ENCODE assay signal across 14 mouse cellular contexts in the genomic region with DNA sequence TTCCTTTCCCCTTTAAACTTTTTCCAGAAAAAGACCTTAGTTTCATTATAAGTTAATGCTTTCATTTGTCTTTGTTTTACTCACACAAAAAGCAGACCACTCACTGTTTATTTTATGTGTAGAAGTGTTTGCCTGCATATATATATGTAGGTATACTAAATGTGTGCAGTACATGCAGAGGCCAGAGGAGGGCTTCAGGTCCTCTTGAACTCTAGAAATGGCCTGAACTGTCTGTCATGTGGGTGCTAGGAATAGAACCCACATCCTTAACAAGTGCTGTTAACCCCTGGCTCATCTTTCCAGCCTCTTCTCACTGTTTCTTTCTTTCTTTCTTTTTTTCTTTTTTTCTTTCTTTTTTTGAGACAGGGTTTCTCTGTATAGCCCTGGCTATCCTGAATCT. TPM values are rescaled to one million over a fixed set of nuclear protein-coding genes. Genes with fewer than 3 reads are reported as not detected.
A peak's percentile ranks its signal among the peaks of the same experiment; 100 is the strongest.
DNase-seq lines count a peak whose midpoint lies in the region; ATAC-seq and TF ChIP-seq lines count a peak whose summit lies in the region.
"Had no signal": no experiment of that assay in that cellular context is flagged by ENCODE, and none has a peak within 500 bp of the region (broad histone marks: within the 10 kb centered on the region; RNA-seq: fewer than 3 reads in every experiment).

No protein-coding gene starts in this region.

- no peak overlapping the region for H3K9ac ChIP-seq in hindbrain, postnatal 0 days (replicated peaks; ENCODE audit: low read length)
- no peak overlapping the region for H3K9ac ChIP-seq in hindbrain, embryonic 12.5 days
- H3K9ac ChIP-seq: kidney, embryonic 15.5 days; limb, embryonic 12.5 days had no signal

- no peak for ATAC-seq in hindbrain, postnatal 0 days
- ATAC-seq in hindbrain, embryonic 12.5 days (ENCODE audit: low FRiP score) = no peak
- ATAC-seq in erythroid progenitor cell, adult 5-6 weeks (replicated peaks; ENCODE audit: low FRiP score, poor library complexity, severe bottlenecking) = no peak

- H3K27me3 ChIP-seq in hindbrain, postnatal 0 days (ENCODE audit: insufficient read depth, low read length) = no peaks in the 10 kb centered on the region
- H3K27me3 ChIP-seq in hindbrain, embryonic 12.5 days = no peaks in the 10 kb centered on the region
- H3K27me3 ChIP-seq: kidney, embryonic 15.5 days; limb, embryonic 12.5 days had no signal

- no peaks in the 10 kb centered on the region for H3K36me3 ChIP-seq in hindbrain, postnatal 0 days (ENCODE audit: insufficient read depth, low read length)
- 0 out of 2 replicates have a peak, but pooled peaks cover 3% of the 10 kb centered on the region for H3K36me3 ChIP-seq in hindbrain, embryonic 12.5 days

- H3K27ac ChIP-seq in hindbrain, postnatal 0 days = no peak overlapping the region
- no peak overlapping the region for H3K27ac ChIP-seq in hindbrain, embryonic 12.5 days
- H3K27ac ChIP-seq: kidney, embryonic 15.5 days; limb, embryonic 12.5 days had no signal

- no peak overlapping the region for H3K4me3 ChIP-seq in hindbrain, postnatal 0 days (ENCODE audit: low read length)
- no peak overlapping the region for H3K4me3 ChIP-seq in hindbrain, embryonic 12.5 days
- H3K4me3 ChIP-seq: erythroblast, embryonic 14.5 days; kidney, embryonic 15.5 days; limb, embryonic 12.5 days had no signal

- H3K4me1 ChIP-seq in hindbrain, postnatal 0 days (ENCODE audit: insufficient read depth, low read length) = peaks cover 14% of the 10 kb centered on the region; the same call in 1 of the 2 replicates
- peaks cover under 1% of the 10 kb centered on the region; the same call in 1 of the 2 replicates for H3K4me1 ChIP-seq in hindbrain, embryonic 12.5 days
- H3K4me1 ChIP-seq: kidney, embryonic 15.5 days had no signal

- H3K9me3 ChIP-seq in hindbrain, postnatal 0 days (ENCODE audit: low read length) = no peaks in the 10 kb centered on the region
- H3K9me3 ChIP-seq in hindbrain, embryonic 12.5 days (replicated peaks) = no peaks in the 10 kb centered on the region
- H3K9me3 ChIP-seq: G1E; kidney, embryonic 15.5 days; limb, embryonic 12.5 days had no signal

- H3K4me2 ChIP-seq in hindbrain, postnatal 0 days (ENCODE audit: low read depth, low read length) = no peak overlapping the region
- no peak overlapping the region for H3K4me2 ChIP-seq in hindbrain, embryonic 12.5 days (replicated peaks)
- H3K4me2 ChIP-seq: kidney, embryonic 15.5 days; limb, embryonic 12.5 days had no signal

- peak; percentile 24 for DNase-seq in hindbrain, postnatal 0 days (ENCODE audit: low spot score)
- DNase-seq in thymus, postnatal 14 days = peak; percentile 13
- no peak for DNase-seq in thymus, postnatal 10 days (ENCODE audit: low spot score in 2 of 2)
- peak; percentile 37 for DNase-seq in NIH3T3 (ENCODE audit: low read depth)
- peak; percentile 11 for DNase-seq in retina, postnatal 1 day
- DNase-seq in layer of hippocampus, adult 11-12 months (ENCODE audit: low spot score) = no peak
- DNase-seq: cerebellum, adult 2 months; embryo, embryonic 11 days had no signal

- peak; percentile 45 for TF ChIP-seq CTCF in hindbrain, postnatal 0 days (IDR thresholded peaks at IDR 0.05; ENCODE audit: low read depth)

RNA-seq across cellular contexts. Expression of a gene that starts 42.7 kb away (rescaled TPM):
- total RNA-seq in hindbrain, postnatal 0 days (2014; rRNA removed) = 10.2 and 23.9 TPM in 2 replicates
- 10.4 and 12.2 TPM in 2 replicates for polyA plus RNA-seq in hindbrain, postnatal 0 days (2015; fragmentation: Nextera tagmentation; extraction: Ambion mirVana)
- polyA plus RNA-seq in hindbrain, embryonic 12.5 days (2016; fragmentation: Nextera tagmentation; extraction: Ambion mirVana) = 15.9 and 19.0 TPM in 2 replicates
- 38.9 and 57.8 TPM in 2 replicates for total RNA-seq in erythroid progenitor cell, adult 5-6 weeks (2015; ENCODE audit: low replicate concordance)
- 28.6 and 52.0 TPM in 2 replicates for total RNA-seq in erythroid progenitor cell, adult 5-6 weeks (2017; ENCODE audit: low replicate concordance)

RNA-seq across cellular contexts. Expression of a gene that starts 42.8 kb away (rescaled TPM):
- 79.8 and 96.2 TPM in 2 replicates for total RNA-seq in hindbrain, postnatal 0 days (2014; rRNA removed)
- 105 and 116 TPM in 2 replicates for polyA plus RNA-seq in hindbrain, postnatal 0 days (2015; fragmentation: Nextera tagmentation; extraction: Ambion mirVana)
- 97.3 and 106 TPM in 2 replicates for polyA plus RNA-seq in hindbrain, embryonic 12.5 days (2016; fragmentation: Nextera tagmentation; extraction: Ambion mirVana)
- total RNA-seq in erythroid progenitor cell, adult 5-6 weeks (2015; ENCODE audit: low replicate concordance) = 41.8 and 49.5 TPM in 2 replicates
- 20.9 and 24.5 TPM in 2 replicates for total RNA-seq in erythroid progenitor cell, adult 5-6 weeks (2017; ENCODE audit: low replicate concordance)

Comparison
In these comparisons a context has a peak if more than half of its experiments do, and no peak if none do; other contexts are left out.
1. DNase-seq: peak in hindbrain, postnatal 0 days (single experiment), thymus, postnatal 14 days (single experiment), NIH3T3 (single experiment) and retina, postnatal 1 day (single experiment); none in thymus, postnatal 10 days (0 of 2) and layer of hippocampus, adult 11-12 months (single experiment).